Mouse (Mus musculus): ENCODE data around the gene Pigyl. TPM values are rescaled to one million over a fixed set of nuclear protein-coding genes. Genes with fewer than 3 reads are reported as not detected.

Gene Pigyl
- total RNA-seq, 1 experiment = 27.3 TPM

GRCm38 (mm10) chr9:22165964-22166363, 9.3 kb downstream of the Pigyl start:
- Histone ChIP-seq H3K36me3 (ENCODE audit: control insufficient read depth, insufficient read depth, low read length, poor library complexity, severe bottlenecking) (no peaks in the 10 kb centered on the region), H3K4me1 (ENCODE audit: control insufficient read depth in 2 of 2, insufficient read depth in 2 of 2, low read length in 2 of 2, poor library complexity in 1 of 2) (peaks cover 0 to 4% of the 10 kb centered on the region in 2 experiments; a peak in 1 of 4 replicates), H3K4me3 (ENCODE audit: insufficient read depth in 1 of 2, low read depth in 1 of 2, low read length in 2 of 2, poor library complexity in 1 of 2, severe bottlenecking in 1 of 2) (no peak overlapping the region; a peak in 1 of 4 replicates), H3K27ac (ENCODE audit: insufficient read depth, low read depth, low read length, poor library complexity, severe bottlenecking) (no peak overlapping the region), H3K9ac (ENCODE audit: insufficient read depth, low read depth, low read length, poor library complexity, severe bottlenecking) (no peak overlapping the region), H3K9me3 (ENCODE audit: control insufficient read depth, insufficient read depth, low read depth, low read length) (no peaks in the 10 kb centered on the region)
- no peak for TF ChIP-seq ZC3H11A (IDR thresholded peaks at IDR 0.05; ENCODE audit: borderline replicate concordance, low read depth, low read length)
- no peak for TF ChIP-seq HCFC1 (IDR thresholded peaks at IDR 0.05; ENCODE audit: borderline replicate concordance, insufficient read depth, low read length)
- no peak for TF ChIP-seq CHD2 (IDR thresholded peaks at IDR 0.05; ENCODE audit: low read depth, low read length)
- no peak for TF ChIP-seq MAFK (IDR thresholded peaks at IDR 0.05; ENCODE audit: insufficient read depth, low read depth, low read length)
- no peak for DNase-seq (ENCODE audit: low read depth, low spot score)
- in situ Hi-C loops (cut with MboI; ENCODE audit: low sequenced_read_pairs in 2 of 2, unreplicated experiment in 2 of 2) = no loop called here

- H3K27ac ChIP-seq (ENCODE audit: insufficient read depth, low read depth, low read length, poor library complexity, severe bottlenecking) = no peak overlapping the region
- TF ChIP-seq CHD2 (IDR thresholded peaks at IDR 0.05; ENCODE audit: low read depth, low read length) (no peak), ZNF384 (IDR thresholded peaks at IDR 0.05; ENCODE audit: low read depth, low read length) (no peak)
- H3K4me1 ChIP-seq (ENCODE audit: control insufficient read depth in 2 of 2, insufficient read depth in 2 of 2, low read length in 2 of 2, poor library complexity in 1 of 2) = peaks cover 0 to 4% of the 10 kb centered on the region in 2 experiments; a peak in 1 of 4 replicates
- no peaks in the 10 kb centered on the region for H3K36me3 ChIP-seq (ENCODE audit: control insufficient read depth, insufficient read depth, low read length, poor library complexity, severe bottlenecking)
- no peak for DNase-seq (ENCODE audit: low read depth, low spot score)
- no peak overlapping the region for H3K4me3 ChIP-seq (ENCODE audit: insufficient read depth in 1 of 2, low read depth in 1 of 2, low read length in 2 of 2, poor library complexity in 1 of 2, severe bottlenecking in 1 of 2)
- in situ Hi-C loops (cut with MboI; ENCODE audit: low sequenced_read_pairs in 2 of 2, unreplicated experiment in 2 of 2) = no loop called here
- no peak overlapping the region for H3K9ac ChIP-seq (ENCODE audit: insufficient read depth, low read depth, low read length, poor library complexity, severe bottlenecking)
- no peaks in the 10 kb centered on the region for H3K9me3 ChIP-seq (ENCODE audit: control insufficient read depth, insufficient read depth, low read depth, low read length)
These were observed 10.0 kb downstream of the Pigyl start for GRCm38 (mm10) chr9:22166686-22167085.

GRCm38 (mm10) chr9:22167751-22168150, 11.1 kb downstream of the Pigyl start:
- in situ Hi-C loops (cut with MboI; ENCODE audit: low sequenced_read_pairs in 2 of 2, unreplicated experiment in 2 of 2) = no loop called here
- H3K4me3 ChIP-seq (ENCODE audit: insufficient read depth in 1 of 2, low read depth in 1 of 2, low read length in 2 of 2, poor library complexity in 1 of 2, severe bottlenecking in 1 of 2) = no peak overlapping the region
- no peaks in the 10 kb centered on the region for H3K9me3 ChIP-seq (ENCODE audit: control insufficient read depth, insufficient read depth, low read depth, low read length)
- H3K27ac ChIP-seq (ENCODE audit: insufficient read depth, low read depth, low read length, poor library complexity, severe bottlenecking) = no peak overlapping the region
- TF ChIP-seq ZNF384 (IDR thresholded peaks at IDR 0.05; ENCODE audit: low read depth, low read length) = no peak
- no peak for TF ChIP-seq HCFC1 (IDR thresholded peaks at IDR 0.05; ENCODE audit: borderline replicate concordance, insufficient read depth, low read length)
- TF ChIP-seq MAFK (IDR thresholded peaks at IDR 0.05; ENCODE audit: insufficient read depth, low read depth, low read length) = no peak
- no peak for TF ChIP-seq ZC3H11A (IDR thresholded peaks at IDR 0.05; ENCODE audit: borderline replicate concordance, low read depth, low read length)
- TF ChIP-seq CHD2 (IDR thresholded peaks at IDR 0.05; ENCODE audit: low read depth, low read length) = no peak
- no peak for DNase-seq (ENCODE audit: low read depth, low spot score)
- H3K4me1 ChIP-seq (ENCODE audit: control insufficient read depth in 2 of 2, insufficient read depth in 2 of 2, low read length in 2 of 2, poor library complexity in 1 of 2) = peaks cover 0 to 4% of the 10 kb centered on the region in 2 experiments; a peak in 1 of 4 replicates
- no peak overlapping the region for H3K9ac ChIP-seq (ENCODE audit: insufficient read depth, low read depth, low read length, poor library complexity, severe bottlenecking)
- no peaks in the 10 kb centered on the region for H3K36me3 ChIP-seq (ENCODE audit: control insufficient read depth, insufficient read depth, low read length, poor library complexity, severe bottlenecking)

DNA sequence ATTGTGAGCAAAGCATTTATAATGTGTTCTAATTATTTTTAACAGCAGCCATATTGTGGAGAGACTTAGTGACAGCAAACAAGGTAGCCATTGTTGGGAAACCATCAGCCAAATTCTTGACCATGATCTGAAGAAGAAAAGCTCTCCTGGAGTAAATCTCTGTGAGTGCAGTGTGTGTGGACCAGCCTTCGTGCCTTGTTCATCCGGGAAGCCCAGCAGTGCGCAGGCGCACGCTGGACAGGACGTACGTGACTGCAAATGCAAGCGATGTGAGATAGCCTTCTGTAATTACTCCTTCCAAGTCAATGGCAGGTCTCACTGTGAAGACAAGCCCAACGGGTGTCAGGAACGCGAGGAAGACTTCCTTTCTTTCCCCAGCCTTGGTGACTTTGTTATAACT, 12.7 kb downstream of the Pigyl start:
- Histone ChIP-seq H3K9ac (ENCODE audit: insufficient read depth, low read depth, low read length, poor library complexity, severe bottlenecking) (no peak overlapping the region), H3K36me3 (ENCODE audit: control insufficient read depth, insufficient read depth, low read length, poor library complexity, severe bottlenecking) (no peaks in the 10 kb centered on the region), H3K27ac (ENCODE audit: insufficient read depth, low read depth, low read length, poor library complexity, severe bottlenecking) (no peak overlapping the region), H3K4me3 (ENCODE audit: insufficient read depth in 1 of 2, low read depth in 1 of 2, low read length in 2 of 2, poor library complexity in 1 of 2, severe bottlenecking in 1 of 2) (no peak overlapping the region), H3K4me1 (ENCODE audit: control insufficient read depth in 2 of 2, insufficient read depth in 2 of 2, low read length in 2 of 2, poor library complexity in 1 of 2) (peaks cover 0 to 4% of the 10 kb centered on the region in 2 experiments; a peak in 1 of 4 replicates), H3K9me3 (ENCODE audit: control insufficient read depth, insufficient read depth, low read depth, low read length) (no peaks in the 10 kb centered on the region)
- TF ChIP-seq MAFK (IDR thresholded peaks at IDR 0.05; ENCODE audit: insufficient read depth, low read depth, low read length) = no peak
- no peak for TF ChIP-seq HCFC1 (IDR thresholded peaks at IDR 0.05; ENCODE audit: borderline replicate concordance, insufficient read depth, low read length)
- TF ChIP-seq ZNF384 (IDR thresholded peaks at IDR 0.05; ENCODE audit: low read depth, low read length) = no peak
- no peak for TF ChIP-seq CHD2 (IDR thresholded peaks at IDR 0.05; ENCODE audit: low read depth, low read length)
- TF ChIP-seq ZC3H11A (IDR thresholded peaks at IDR 0.05; ENCODE audit: borderline replicate concordance, low read depth, low read length) = no peak
- no peak for DNase-seq (ENCODE audit: low read depth, low spot score)
- in situ Hi-C loops (cut with MboI; ENCODE audit: low sequenced_read_pairs in 2 of 2, unreplicated experiment in 2 of 2) = no loop called here

DNA sequence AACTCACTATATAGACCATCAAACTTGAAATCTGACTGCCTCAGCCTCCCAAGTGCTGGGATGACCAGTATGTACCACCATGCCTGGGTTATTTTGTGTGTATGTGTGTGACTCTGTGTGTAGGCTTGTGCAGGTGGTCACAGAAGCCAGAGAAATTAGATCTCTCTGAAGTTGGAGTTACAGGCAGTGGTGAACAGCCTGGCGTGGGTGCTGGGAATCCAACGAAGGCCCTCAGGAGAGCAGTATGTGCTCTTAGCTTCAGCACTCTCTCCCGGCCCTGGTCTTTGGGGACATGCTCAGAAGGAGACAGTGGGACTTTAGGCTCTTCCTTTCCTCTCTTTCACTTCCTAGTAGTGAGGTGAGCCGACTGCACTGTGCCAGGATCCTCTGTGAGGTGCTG, 15.7 kb downstream of the Pigyl start:
- Histone ChIP-seq H3K9me3 (ENCODE audit: control insufficient read depth, insufficient read depth, low read depth, low read length) (peaks cover 7% of the 10 kb centered on the region; the same call in 1 of the 2 replicates), H3K4me3 (ENCODE audit: insufficient read depth in 1 of 2, low read depth in 1 of 2, low read length in 2 of 2, poor library complexity in 1 of 2, severe bottlenecking in 1 of 2) (no peak overlapping the region), H3K27ac (ENCODE audit: insufficient read depth, low read depth, low read length, poor library complexity, severe bottlenecking) (no peak overlapping the region), H3K4me1 (ENCODE audit: control insufficient read depth in 2 of 2, insufficient read depth in 2 of 2, low read length in 2 of 2, poor library complexity in 1 of 2) (no peaks in the 10 kb centered on the region), H3K9ac (ENCODE audit: insufficient read depth, low read depth, low read length, poor library complexity, severe bottlenecking) (no peak overlapping the region), H3K36me3 (ENCODE audit: control insufficient read depth, insufficient read depth, low read length, poor library complexity, severe bottlenecking) (no peaks in the 10 kb centered on the region)
- TF ChIP-seq MAFK (IDR thresholded peaks at IDR 0.05; ENCODE audit: insufficient read depth, low read depth, low read length) (no peak), HCFC1 (IDR thresholded peaks at IDR 0.05; ENCODE audit: borderline replicate concordance, insufficient read depth, low read length) (no peak), ZC3H11A (IDR thresholded peaks at IDR 0.05; ENCODE audit: borderline replicate concordance, low read depth, low read length) (no peak), ZNF384 (IDR thresholded peaks at IDR 0.05; ENCODE audit: low read depth, low read length) (no peak), CHD2 (IDR thresholded peaks at IDR 0.05; ENCODE audit: low read depth, low read length) (no peak)
- in situ Hi-C loops (cut with MboI; ENCODE audit: low sequenced_read_pairs in 2 of 2, unreplicated experiment in 2 of 2) = no loop called here
- DNase-seq (ENCODE audit: low read depth, low spot score) = no peak

Measured in ES-E14 (cell line).